Mouse (Mus musculus) embryonic facial prominence, embryonic 13.5 days (tissue): ENCODE results near the gene Rffl. TPM values are rescaled to one million over a fixed set of nuclear protein-coding genes. Genes with fewer than 3 reads are reported as not detected.
A peak's percentile ranks its signal among the peaks of the same experiment; 100 is the strongest.
"Not testable (repeated sequence)": the region's sequence is repeated elsewhere in the genome, so short reads cannot be mapped to it uniquely, and the experiment has no call there.

Experiments
- ATAC-seq: fragments of 200-750 bp; cut with Nextera tagmentation; 2 replicates; pipeline ENCODE4 v1.8.0; 2017; ENCODE audit warnings: low read depth; ENCODE audit not compliant: insufficient number of reproducible peaks, insufficient read depth, low FRiP score, low TSS enrichment
- H3K27ac ChIP-seq: fragments of 300-500 bp; sonication (generic); 2 replicates; pipeline ENCODE4 v1.5.1; 2015; ENCODE audit warnings: moderate library complexity, mild to moderate bottlenecking, inconsistent platforms
- H3K27me3 ChIP-seq: fragments of 300-500 bp; sonication (generic); 2 replicates; pipeline ENCODE4 v1.6.1; 2015; ENCODE audit warnings: mild to moderate bottlenecking, inconsistent platforms
- H3K36me3 ChIP-seq: fragments of 300-500 bp; sonication (generic); 2 replicates; pipeline ENCODE4 v1.6.1; 2015; ENCODE audit warnings: mild to moderate bottlenecking, inconsistent platforms
- H3K4me1 ChIP-seq: fragments of 300-500 bp; sonication (generic); 2 replicates; pipeline ENCODE4 v1.6.1; 2015; ENCODE audit warnings: inconsistent platforms
- H3K4me2 ChIP-seq: fragments of 300-500 bp; sonication (generic); 2 replicates; pipeline ENCODE4 v1.6.1; 2015; ENCODE audit warnings: moderate library complexity, mild to moderate bottlenecking, inconsistent platforms
- H3K4me3 ChIP-seq: fragments of 300-500 bp; sonication (generic); 2 replicates; pipeline ENCODE4 v1.5.1; 2015; ENCODE audit warnings: mild to moderate bottlenecking, inconsistent platforms
- H3K9ac ChIP-seq: fragments of 300-500 bp; sonication (generic); 2 replicates; pipeline ENCODE4 v1.6.1; 2015; ENCODE audit warnings: mild to moderate bottlenecking, inconsistent platforms
- H3K9me3 ChIP-seq: fragments of 300-500 bp; sonication (generic); 2 replicates; pipeline ENCODE4 v1.6.1; 2016; ENCODE audit warnings: inconsistent platforms
- WGBS: fragments of 180-500 bp; shearing (Covaris S2); methylation state at CpG from one replicate; pipeline ENCODE4 v1.1.7; 2015; ENCODE audit warnings: mixed read lengths; 5-methylcytosine and 5-hydroxymethylcytosine counted together
- polyA plus RNA-seq: library from polyadenylated mRNA; unstranded; fragments of >200 nt; fragmentation: Nextera tagmentation; extraction: Ambion mirVana; gene quantifications from 2 replicates; pipeline ENCODE4 v1.2.1, GENCODE M21; 2015

Rffl gene
- polyA plus RNA-seq, 1 experiment from 2014 or later = 10.2 TPM

DNA sequence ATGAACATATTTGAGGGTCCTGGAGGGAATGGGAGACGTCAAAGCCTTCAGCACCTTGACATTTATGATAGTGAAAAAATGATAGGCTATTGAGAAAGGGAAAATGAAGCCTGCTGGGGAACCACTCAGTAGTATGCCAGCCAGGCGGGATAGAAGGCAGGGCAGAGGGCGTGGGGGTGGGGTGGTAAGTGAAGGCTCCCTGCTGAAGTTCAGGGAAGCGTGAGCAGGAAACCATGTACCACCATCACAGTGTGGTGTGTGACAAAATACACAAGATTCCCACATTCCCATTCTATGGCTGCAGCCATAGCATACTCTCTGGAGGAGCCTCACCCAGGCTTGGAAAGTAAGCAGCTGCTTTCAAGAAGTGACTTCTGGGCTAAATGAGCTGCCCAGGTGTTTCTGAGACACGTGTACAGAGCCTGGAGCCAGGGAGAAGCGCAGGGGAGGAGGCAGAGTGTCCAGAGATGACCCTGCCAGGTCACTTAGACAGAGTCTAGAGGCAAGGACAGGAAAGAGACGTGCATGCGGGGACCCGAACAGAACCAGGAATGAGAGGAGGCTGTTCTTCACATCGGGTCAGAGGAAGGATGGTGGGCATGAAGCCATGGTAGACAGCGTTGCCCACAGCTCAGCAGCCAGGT, 26.1 kb downstream of the Rffl start:
- WGBS = 60% methylated on average over 11 of the region's 11 CpGs
- no peak for ATAC-seq

DNA sequence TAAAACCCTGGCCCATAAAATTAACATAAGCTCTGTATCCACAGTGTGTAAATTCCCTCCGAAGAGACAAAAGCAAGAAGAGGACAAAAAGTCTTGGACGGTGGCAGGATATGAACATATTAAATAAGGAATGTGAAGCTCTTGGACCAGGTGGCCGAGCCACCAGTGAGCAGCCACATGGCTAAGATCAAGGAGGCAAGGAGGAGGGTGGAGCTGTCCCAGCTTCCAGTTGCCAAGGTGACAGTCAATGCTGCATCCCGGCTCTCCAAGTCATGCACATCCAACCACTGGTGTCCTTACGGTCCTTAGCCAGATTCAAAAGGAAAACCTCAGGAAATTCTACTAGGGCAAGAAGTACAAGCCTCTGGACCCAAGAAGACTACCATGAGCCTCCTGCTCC, 32.5 kb downstream of the Rffl start:
- H3K9me3 ChIP-seq = no peaks in the 10 kb centered on the region
- no peak overlapping the region for H3K27ac ChIP-seq
- H3K4me2 ChIP-seq = no peak overlapping the region
- H3K9ac ChIP-seq = no peak overlapping the region
- H3K4me1 ChIP-seq = peaks cover 13% of the 10 kb centered on the region; the same call in 1 of the 2 replicates
- no peaks in the 10 kb centered on the region for H3K27me3 ChIP-seq
- no peaks in the 10 kb centered on the region for H3K36me3 ChIP-seq
- no peak for ATAC-seq
- H3K4me3 ChIP-seq = no peak overlapping the region
- WGBS = 54% methylated on average over 5 of the region's 5 CpGs

More for the DNA sequence above, 26.1 kb downstream of the Rffl start:
- Histone ChIP-seq H3K4me3 (no peak overlapping the region), H3K27me3 (no peaks in the 10 kb centered on the region), H3K9me3 (no peaks in the 10 kb centered on the region), H3K27ac (0 out of 2 replicates have a peak overlapping the region, but pooled peaks have one; percentile 39), H3K36me3 (no peaks in the 10 kb centered on the region), H3K4me1 (peaks cover 13% of the 10 kb centered on the region), H3K4me2 (peak overlapping the region; percentile 47; the same call in 1 of the 2 replicates), H3K9ac (no peak overlapping the region)

DNA sequence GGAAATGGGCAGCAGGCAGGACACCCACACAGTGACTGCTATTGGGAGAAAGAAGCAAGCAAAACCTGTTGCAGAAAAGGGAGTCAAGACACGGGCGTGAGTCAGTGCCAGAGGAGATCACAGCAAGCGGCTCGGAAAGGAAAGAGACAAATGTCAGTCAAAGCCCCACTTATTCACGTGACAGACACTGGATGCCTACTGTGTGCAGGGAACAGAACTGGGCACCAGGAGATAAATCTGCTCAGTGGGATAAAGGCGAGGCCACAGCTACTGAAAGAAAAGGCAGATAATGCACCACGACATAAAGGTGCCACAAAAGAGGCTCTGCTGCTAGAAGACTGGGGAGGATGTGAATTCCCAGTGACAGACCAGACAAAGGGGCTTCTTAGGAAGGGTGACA, 33.2 kb downstream of the Rffl start:
- Histone ChIP-seq H3K9ac (no peak overlapping the region), H3K4me1 (peaks cover 13% of the 10 kb centered on the region; the same call in 1 of the 2 replicates), H3K27me3 (no peaks in the 10 kb centered on the region), H3K4me3 (no peak overlapping the region), H3K4me2 (no peak overlapping the region), H3K36me3 (no peaks in the 10 kb centered on the region), H3K9me3 (no peaks in the 10 kb centered on the region), H3K27ac (no peak overlapping the region)
- 32% methylated on average over 7 of the region's 7 CpGs for WGBS
- ATAC-seq = no peak

DNA sequence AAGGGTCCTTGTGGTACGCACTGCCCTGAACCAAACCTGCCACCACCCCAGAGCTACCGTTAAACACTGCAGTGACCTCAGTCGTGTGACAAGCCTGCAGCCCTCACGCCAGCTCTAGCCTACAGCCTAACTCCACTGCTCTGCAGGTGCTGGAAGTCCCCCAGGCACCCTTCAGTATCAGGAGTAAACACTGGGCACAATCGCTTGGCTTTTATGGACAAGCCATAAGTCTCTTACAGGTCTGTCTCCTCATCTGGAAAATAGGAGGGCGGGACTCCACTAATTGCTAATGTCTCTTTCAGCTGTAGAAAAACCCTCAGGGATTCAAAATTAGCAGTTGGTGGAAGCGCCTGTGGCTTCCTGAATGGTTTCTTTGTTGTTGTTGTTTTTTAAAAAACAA, 33.8 kb downstream of the Rffl start:
- Histone ChIP-seq H3K4me3 (no peak overlapping the region), H3K4me1 (peaks cover 13% of the 10 kb centered on the region; the same call in 1 of the 2 replicates), H3K36me3 (no peaks in the 10 kb centered on the region), H3K27me3 (no peaks in the 10 kb centered on the region), H3K4me2 (no peak overlapping the region), H3K27ac (no peak overlapping the region), H3K9ac (no peak overlapping the region), H3K9me3 (no peaks in the 10 kb centered on the region)
- WGBS = 38% methylated on average over 7 of the region's 7 CpGs
- no peak for ATAC-seq

DNA sequence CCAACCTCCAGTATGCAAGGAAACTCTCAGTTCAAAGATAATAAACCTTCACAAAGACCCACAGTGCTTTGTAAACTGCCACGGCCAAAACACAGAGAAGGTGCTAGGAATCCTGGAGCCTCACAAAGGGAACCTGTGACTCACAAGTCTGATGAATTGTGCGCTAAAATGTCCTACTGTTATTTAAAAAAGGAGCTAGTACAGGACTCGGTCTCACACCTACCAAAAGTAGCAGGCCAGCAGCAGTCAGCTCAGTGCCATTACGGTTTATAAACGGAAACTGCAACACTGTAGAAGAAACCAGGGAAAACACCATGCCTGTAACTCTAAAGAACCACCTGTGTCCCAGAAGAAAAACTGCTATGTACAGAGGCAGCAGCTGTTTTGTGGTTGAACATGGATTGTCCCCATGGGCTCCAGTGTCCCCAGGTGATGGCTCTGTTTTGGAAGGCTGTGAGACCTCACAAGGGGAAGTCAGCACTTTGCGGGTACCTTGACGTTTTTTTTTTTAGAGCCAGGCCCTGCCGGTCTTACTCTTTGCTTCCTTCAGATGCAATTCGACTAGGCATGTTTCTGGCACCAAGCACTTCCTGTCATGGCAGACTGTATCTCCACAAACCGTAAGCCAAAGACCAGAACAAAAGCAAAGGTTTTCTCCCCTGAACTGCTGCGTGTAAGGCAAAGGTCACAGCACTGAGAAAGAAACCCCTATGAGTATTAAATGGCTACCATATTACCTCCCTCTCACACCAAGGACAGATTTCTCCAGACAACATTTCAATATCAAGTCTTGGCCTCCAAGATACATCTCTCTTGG, 35.2 kb downstream of the Rffl start:
- no peak overlapping the region for H3K4me3 ChIP-seq
- H3K9ac ChIP-seq = no peak overlapping the region
- ATAC-seq = no peak
- H3K4me2 ChIP-seq = no peak overlapping the region
- H3K36me3 ChIP-seq = no peaks in the 10 kb centered on the region
- H3K9me3 ChIP-seq = no peaks in the 10 kb centered on the region
- no peaks in the 10 kb centered on the region for H3K27me3 ChIP-seq
- peaks cover 24% of the 10 kb centered on the region for H3K4me1 ChIP-seq
- WGBS = 76% methylated on average over 11 of the region's 11 CpGs
- no peak overlapping the region for H3K27ac ChIP-seq

DNA sequence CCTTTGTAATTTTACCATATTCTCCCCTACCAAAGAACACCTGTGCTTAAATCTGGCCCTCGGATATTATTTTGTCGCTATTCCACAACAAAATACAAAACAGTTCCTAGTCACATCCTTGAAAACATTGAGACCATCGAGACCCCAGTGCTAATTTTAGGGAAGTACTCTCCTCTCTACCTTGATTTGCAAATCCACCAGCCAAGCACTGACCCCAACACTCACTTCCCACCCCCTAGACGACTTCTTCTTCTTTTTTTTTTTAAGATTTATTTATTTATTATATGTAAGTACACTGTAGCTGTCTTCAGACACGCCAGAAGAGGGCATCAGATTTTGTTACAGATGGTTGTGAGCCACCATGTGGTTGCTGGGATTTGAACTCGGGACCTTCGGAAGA, 36.7 kb downstream of the Rffl start:
- not testable (repeated sequence) for H3K4me3 ChIP-seq, H3K4me2 ChIP-seq, H3K27me3 ChIP-seq, ATAC-seq, H3K9ac ChIP-seq, H3K36me3 ChIP-seq, H3K9me3 ChIP-seq, H3K27ac ChIP-seq
- 84% methylated on average over 7 of the region's 7 CpGs for WGBS
- H3K4me1 ChIP-seq = peaks cover 25% of the 10 kb centered on the region

DNA sequence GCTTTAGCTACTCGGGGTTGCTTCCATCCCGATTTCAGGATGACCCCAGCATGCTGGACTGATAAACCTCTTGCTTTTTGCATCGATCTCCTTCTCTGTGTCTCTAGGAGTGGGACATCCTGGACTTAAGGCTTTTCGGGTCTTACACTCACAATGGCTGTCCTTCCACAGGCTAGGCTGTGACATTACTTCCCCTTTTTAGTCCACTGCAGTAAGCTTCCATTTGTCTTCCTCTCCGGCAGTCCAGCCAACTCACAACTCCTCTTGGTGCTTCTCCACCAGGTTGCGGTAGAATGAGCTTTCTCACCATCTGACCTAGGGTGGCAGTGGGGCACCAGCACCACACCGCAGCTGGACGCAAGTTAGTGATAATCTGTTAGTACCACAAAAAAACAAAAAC, 37.1 kb downstream of the Rffl start:
- ATAC-seq = no peak
- Histone ChIP-seq H3K4me2 (no peak overlapping the region), H3K9ac (no peak overlapping the region), H3K4me3 (no peak overlapping the region), H3K36me3 (no peaks in the 10 kb centered on the region), H3K27ac (no peak overlapping the region), H3K27me3 (no peaks in the 10 kb centered on the region), H3K9me3 (no peaks in the 10 kb centered on the region), H3K4me1 (peaks cover 25% of the 10 kb centered on the region)
- WGBS = 92% methylated on average over 8 of the region's 8 CpGs

DNA sequence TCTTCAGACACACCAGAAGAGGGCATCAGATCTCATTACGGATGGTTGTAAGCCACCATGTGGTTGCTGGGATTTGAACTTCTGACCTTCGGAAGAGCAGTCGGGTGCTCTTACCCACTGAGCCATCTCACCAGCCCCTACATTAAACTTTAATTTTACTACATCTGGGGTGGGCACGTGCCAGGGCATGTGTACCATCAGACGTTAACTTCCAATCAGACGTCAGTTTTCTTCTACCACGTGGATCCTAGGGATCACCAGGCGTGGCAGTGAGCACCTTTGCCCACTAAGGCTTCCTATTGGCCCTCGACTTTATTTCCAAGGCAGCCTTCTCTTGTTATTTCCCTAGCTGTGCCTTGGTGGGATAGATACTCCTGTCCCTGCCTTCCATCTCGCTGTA, 38.6 kb downstream of the Rffl start:
- not testable (repeated sequence) for H3K4me3 ChIP-seq, H3K4me2 ChIP-seq, ATAC-seq, H3K27ac ChIP-seq, H3K36me3 ChIP-seq, H3K9me3 ChIP-seq, H3K9ac ChIP-seq, H3K27me3 ChIP-seq
- 76% methylated on average over 10 of the region's 10 CpGs for WGBS
- peaks cover 18% of the 10 kb centered on the region for H3K4me1 ChIP-seq

DNA sequence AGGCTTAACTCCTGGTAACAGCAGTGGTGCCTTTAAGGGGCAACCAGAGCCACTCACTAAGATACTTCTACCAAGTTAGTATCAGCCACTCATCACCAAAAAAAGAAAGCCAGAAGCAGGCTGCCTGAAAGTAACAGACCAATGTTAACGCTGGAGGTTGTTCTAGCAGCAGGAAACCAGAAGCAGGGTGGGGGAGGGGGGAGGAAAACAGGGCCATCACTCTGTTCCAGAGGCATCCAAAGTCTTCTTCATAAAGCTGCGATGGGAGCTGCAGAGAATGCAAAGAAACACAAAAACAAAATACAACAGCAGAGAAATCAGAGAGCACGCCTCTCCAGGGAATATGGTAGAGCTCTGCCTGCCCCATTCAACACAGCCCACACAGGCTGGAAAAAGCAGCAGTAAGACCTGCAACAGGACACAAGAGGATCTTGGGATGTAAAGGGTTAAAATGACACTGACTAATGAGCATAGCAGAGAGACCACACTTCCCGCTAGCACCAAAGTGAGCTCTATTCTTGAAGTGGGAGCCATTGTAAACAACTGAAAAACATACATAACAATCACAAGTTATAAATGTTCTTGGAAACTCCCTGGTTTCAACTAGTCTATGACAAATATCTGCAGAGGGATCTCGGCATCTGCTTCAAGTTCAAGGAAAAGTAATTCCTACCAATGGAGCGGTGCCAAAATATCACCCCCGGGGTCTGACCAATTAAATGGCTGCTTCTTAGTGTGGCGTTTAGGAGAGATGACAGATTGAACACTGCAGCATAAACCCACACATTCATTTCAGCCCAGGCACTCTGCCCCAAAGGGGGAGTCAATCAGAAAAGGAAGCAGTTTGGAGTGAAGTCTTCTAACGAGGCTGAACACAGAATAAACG, 39.8 kb downstream of the Rffl start:
- Histone ChIP-seq H3K9ac (no peak overlapping the region), H3K4me1 (peaks cover 15% of the 10 kb centered on the region), H3K36me3 (no peaks in the 10 kb centered on the region), H3K27ac (peak overlapping the region; percentile 49; the same call in 1 of the 2 replicates), H3K4me2 (peak overlapping the region; percentile 45), H3K27me3 (no peaks in the 10 kb centered on the region), H3K9me3 (no peaks in the 10 kb centered on the region), H3K4me3 (no peak overlapping the region)
- WGBS = 16% methylated on average over 10 of the region's 10 CpGs
- ATAC-seq = no peak

DNA sequence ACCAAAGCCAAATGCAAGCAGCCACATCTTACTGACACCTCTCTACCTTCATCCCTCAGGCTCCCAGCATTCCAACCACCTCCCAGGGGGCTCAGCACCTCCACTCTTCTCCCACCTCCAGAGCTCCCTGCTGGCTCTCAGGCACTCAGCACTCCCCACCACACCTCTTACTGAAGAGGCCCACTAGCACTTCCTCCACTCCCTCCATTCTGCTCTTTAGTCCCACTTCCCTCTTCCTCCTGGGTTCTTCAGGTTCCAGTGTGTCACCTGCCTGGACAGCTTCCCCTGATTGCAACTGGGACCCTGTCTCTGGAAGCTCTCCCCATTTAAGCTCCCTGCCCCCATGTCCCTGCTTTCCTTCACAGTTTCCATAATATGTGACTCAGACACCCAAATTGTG, 44.2 kb downstream of the Rffl start:
- Histone ChIP-seq H3K4me1 (peaks cover 12% of the 10 kb centered on the region), H3K9ac (no peak overlapping the region), H3K27me3 (no peaks in the 10 kb centered on the region), H3K4me2 (no peak overlapping the region), H3K9me3 (no peaks in the 10 kb centered on the region), H3K4me3 (no peak overlapping the region), H3K36me3 (no peaks in the 10 kb centered on the region), H3K27ac (no peak overlapping the region)
- ATAC-seq = no peak

DNA sequence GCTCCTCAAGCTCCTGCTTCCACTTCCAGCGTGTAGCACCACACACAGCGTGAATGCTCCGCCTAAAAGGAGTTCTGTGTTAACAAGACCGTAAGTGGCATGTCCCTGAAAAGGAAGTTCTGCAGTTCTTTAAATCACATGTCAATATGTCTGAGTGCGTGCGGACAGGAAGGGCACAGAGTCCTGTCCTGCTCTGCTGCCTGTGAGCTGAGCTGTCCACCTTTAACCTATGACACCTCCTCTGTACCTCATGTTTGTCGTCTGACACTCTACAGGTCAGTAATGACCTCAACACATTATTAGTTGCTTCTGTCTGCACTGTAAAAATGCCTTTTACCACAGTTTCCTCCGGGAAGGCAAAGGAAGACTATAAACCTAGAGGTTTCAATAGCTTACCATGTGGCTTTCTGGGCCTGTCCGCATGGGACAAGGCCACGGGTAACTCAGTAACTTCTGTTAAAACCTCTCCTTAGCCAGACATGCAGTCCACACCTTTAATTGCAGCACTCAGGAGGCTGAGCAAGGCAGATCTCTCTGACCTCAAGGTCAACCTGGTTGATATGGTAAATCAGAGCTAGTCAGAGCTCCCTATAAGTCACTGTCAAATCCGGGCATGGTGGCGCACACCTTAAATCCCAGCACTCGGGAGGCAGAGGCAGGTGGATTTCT, 50.1 kb downstream of the Rffl start:
- WGBS = 86% methylated on average over 13 of the region's 13 CpGs
- ATAC-seq = no peak
- Histone ChIP-seq H3K36me3 (no peaks in the 10 kb centered on the region), H3K9me3 (no peaks in the 10 kb centered on the region), H3K9ac (no peak overlapping the region), H3K27me3 (no peaks in the 10 kb centered on the region), H3K4me1 (no peaks in the 10 kb centered on the region), H3K27ac (no peak overlapping the region), H3K4me3 (no peak overlapping the region), H3K4me2 (no peak overlapping the region)
